Mouse (Mus musculus) left cerebral cortex, adult 18-20 months (tissue): ENCODE results near the gene Dhodh. TPM values are rescaled to one million over a fixed set of nuclear protein-coding genes. Genes with fewer than 3 reads are reported as not detected.

ENCODE experiments used
- DNase-seq, 2 experiments: peaks; one replicate each; pipeline ENCODE4 v3.0.0; 2021 to 2022; ENCODE audit warnings: low spot score in 2 of 2, mixed read lengths in 1 of 2
- total RNA-seq, 2 experiments: library from RNA; stranded (reverse); gene quantifications; 2 replicates each; pipeline ENCODE4 v1.2.3; 2021

The Dhodh gene
- total RNA-seq, 2 experiments from 2014 or later = 16.3 to 20.3 TPM

DNA sequence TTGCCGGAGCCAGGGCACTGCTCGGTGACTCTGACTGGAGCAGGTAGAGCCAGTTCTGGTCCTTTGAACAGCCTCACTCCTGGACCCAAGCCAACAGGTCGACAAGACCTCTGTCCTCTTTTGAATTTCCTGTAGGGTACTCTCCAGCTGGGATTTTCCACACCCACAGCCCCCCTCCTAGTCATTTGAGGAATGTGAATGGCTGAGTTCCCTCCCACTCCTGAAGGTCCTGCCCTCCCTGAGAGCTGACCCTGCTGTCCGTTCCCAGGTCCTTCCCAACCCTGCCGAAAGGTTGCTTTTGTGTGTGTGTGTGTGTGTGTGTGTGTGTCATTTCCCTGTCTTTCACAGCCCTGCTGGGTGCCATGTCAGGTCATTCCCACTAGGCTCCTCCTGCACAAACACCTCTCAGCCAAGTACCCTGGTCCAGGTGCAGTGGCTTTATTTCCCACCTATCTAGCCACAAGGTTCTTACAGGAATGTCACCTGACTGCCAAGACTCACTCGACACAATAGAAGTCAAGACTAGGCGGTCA lies 21.4 kb downstream of the Dhodh start:
- no peak for DNase-seq

DNA sequence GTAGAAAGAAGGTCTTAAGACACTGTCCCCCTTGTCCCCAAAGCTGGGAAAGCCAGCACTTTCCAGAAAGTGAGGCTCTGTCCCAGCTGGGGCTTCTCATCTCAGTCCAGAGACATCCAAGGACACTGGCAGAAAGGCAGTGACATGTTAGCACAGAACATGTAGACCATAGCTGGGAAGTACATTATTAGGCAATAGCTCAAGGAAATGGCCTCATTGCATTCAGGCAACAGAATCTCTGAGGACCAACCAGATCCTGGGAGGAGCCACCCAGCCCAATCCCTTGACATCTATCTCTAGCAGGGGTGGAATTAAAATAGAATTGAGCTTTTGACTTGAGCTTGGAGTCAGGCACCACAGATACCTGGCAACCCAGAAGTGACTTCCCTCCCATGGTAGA lies 22.8 kb downstream of the Dhodh start:
- no peak for DNase-seq

GRCm38 (mm10) chr8:109584830-109585229 lies 23.6 kb downstream of the Dhodh start:
- no peak for DNase-seq

DNA sequence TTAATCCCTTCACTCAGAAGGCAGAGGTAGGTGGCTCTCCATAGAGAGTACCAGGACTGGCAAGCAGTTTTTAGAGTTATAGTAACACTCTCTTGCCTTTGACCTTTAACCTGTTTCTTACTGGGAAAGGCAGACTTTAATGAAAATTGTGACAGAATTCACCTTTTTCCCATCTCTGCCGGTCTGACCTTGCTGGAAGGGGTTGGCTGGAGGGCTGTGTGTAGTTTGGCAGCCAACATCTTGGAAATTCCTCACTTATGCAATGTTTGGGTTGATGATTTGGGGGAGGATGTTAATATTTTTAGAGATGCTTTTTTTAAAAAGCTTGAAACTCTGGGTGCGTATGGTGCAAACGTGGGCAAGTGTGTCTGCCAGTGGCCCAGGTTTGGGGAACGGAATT lies 24.2 kb downstream of the Dhodh start:
- no peak for DNase-seq

DNA sequence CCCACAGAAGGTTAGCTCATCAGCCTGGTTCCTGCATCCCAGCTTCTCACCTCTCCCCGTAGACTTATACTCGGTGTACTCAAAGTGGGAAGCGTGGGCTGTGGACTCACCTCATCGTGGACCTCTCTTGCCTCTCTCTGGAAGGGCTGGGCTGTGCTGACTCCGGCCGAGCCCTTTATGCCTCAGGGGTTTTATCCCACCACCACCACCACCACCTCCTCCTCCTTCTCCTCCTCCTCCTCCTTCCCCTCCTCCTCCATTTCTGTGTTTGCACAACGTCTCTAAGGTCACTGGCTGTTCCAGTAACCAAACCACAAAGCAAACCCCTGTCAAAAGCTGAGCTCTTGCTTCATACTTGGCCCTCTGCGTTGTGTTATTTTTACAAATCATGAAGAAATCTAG lies 29.6 kb downstream of the Dhodh start, which contains the start of gene Hp:
TSS of gene Hp (minus strand) at position 273 of the 402 bp plus-strand sequence.
- no peak for DNase-seq

- no peak for DNase-seq
These were observed 32.2 kb downstream of the Dhodh start for GRCm38 (mm10) chr8:109576311-109576710.

DNA sequence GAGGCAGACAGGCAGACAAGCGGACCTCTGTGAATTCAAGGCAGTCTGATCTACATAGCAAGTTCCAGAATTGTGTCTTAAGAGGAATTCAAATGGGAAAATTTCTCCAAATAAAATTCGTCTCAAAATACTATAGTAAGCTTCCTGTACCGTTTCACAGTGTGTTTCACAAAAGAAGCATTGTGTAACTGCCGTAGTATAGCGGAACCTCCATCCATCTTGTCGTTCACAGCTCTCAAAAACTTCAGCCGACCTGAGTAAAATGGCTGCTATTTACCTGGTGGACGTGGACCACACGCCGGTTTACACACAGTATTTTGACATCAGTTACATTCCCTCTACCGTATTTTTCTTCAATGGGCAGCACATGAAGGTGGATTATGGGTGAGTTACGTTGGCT lies 37.3 kb downstream of the Dhodh start:
- no peak for DNase-seq

GRCm38 (mm10) chr8:109565498-109566333 lies 42.8 kb downstream of the Dhodh start, which contains the start of the genes Dhx38 and Txnl4b:
TSS of gene Dhx38 (minus strand) at chr8:109565861.
TSS of gene Txnl4b (plus strand) at chr8:109565892.
- DNase-seq = peak; percentile 99

DNA sequence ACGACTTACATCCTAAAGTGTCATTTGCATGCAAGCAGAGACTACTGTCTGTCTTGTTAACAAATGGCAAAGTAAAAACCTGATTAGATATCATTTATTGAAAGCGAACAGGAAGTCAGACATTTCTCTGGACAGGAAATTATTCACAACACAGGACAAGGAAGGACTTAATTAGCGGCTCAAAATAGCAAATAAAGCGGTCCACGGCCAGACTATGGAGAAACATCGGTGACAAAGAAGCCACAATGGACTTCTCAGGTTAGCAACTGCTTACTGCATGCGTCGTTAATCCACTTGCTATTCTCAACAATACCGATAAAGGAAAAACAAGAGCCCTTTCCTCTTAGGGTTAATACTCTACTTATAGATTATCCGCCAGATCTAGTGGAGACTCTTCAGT lies 43.7 kb downstream of the Dhodh start:
- DNase-seq = no peak

- DNase-seq = no peak
These were observed 44.6 kb downstream of the Dhodh start for GRCm38 (mm10) chr8:109563881-109564280.

DNA sequence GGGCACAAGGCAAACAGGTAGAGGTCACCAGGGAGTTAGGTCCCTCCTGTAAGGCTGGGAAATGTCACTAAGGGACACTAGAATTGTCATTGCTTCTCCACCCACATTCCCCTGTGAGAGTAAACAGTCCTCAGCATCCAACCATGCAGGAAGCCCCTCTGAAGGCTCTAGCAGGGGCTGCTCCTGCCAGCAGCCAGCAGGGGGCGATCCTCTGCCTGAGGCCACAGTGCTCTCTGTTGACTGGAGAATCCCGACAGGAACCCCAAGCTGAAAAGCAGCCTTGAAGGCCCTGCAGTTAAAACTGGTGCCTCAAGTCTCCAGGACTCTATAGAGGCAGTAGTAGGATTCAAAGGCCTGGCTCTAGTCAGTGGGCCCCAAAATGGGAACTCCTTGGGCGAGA lies 56.8 kb downstream of the Dhodh start:
- DNase-seq = no peak

DNA sequence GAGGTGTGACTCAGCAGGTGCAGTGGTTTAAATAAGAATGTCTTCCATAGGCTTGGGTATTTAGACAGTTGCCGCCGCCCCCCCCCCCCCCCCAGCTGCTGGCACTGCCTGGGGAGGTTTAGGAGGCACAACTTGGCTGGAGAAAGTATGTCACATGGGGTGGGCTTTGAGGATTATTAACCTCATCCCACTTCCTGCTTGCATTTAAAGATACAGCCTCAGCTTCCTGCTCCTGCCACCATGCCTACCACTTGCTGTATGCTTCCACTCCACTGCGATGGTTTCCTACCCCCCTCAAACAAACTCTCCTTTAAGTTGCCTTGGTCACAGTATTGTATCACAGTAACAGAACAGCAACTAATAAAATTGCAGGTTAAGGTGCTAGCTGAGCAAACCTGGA lies 64.4 kb downstream of the Dhodh start:
- no peak for DNase-seq

GRCm38 (mm10) chr8:109542748-109543519 lies 65.5 kb downstream of the Dhodh start:
- DNase-seq = peak in 1 of 2 experiments; percentile 39

DNA sequence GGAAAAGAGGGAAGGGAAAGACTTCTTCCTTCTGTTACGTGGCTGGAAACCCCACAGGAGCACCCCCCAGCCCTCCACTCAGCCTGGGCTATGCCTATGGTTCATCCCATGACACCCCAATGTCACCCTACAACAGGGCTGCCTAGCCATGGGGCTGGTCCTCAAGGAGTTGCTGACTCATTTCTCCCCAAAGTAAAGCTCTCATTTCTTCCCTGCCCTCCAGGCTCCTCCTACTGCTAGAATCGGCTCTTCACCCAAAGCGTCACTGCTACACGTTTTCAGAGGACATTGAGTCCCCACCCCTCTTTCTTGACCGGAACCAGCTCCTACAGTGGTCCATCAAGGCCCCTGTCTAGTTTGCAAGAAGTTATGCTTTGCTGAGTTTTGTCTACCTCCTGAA lies 66.3 kb downstream of the Dhodh start:
- no peak for DNase-seq

Other genes starting within 250 kb of the Dhodh start
- under 1 TPM; 0.28 TPM for gene Pmfbp1, start 114.6 kb downstream of the Dhodh start, total RNA-seq
- gene Dhx38, start 42.8 kb downstream of the Dhodh start, total RNA-seq = 10 to 100 TPM; 28.5 to 28.9 TPM
- 10 to 100 TPM; 15.6 to 17.5 TPM for gene Txnl4b, start 42.8 kb downstream of the Dhodh start, total RNA-seq
- gene Hp, start 29.5 kb downstream of the Dhodh start, total RNA-seq = under 1 TPM in 1 of 2 experiments, not detected in 1; 0.26 TPM
- gene Pkd1l3, start 5.8 kb upstream of the Dhodh start, total RNA-seq = under 1 TPM; 0.73 to 0.91 TPM
- gene Ist1, start 84.6 kb upstream of the Dhodh start, total RNA-seq = 10 to 100 TPM; 69.4 to 77.7 TPM
- 10 to 100 TPM; 38.2 to 41.0 TPM for gene Zfp821, start 96.9 kb upstream of the Dhodh start, total RNA-seq
- 10 to 100 TPM; 42.8 to 45.0 TPM for gene Atxn1l, start 129.1 kb upstream of the Dhodh start, total RNA-seq
- 10 to 100 TPM; 82.6 to 88.8 TPM for gene Ap1g1, start 169.9 kb upstream of the Dhodh start, total RNA-seq